Mouse (Mus musculus): ENCODE measurements around the gene Smpd1. TPM values are rescaled to one million over a fixed set of nuclear protein-coding genes. Genes with fewer than 3 reads are reported as not detected.

Gene Smpd1
- total and polyA plus RNA-seq, 3 experiments = 12.0 to 19.2 (median 14.5) TPM

DNA sequence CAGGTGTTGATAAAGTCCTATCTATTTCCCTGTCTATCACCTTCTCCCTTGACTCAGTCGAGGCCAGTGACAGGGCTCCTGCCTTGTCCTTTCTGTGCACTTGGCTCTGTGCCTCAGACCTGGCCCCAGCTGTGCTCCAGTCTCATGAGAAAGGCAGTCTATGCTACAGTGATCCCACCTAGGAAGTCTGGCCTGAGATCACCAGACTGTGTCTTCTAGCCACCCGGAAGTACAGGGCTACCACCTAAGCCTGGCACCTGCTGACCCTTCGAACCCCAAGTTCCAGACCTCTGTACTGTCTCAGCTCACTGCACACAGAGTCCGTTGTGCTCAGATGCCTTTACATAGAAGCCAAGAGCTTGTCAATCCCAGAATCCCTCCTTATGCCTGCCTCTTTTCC lies 26.1 kb upstream of the Smpd1 start:
- ATAC-seq (ENCODE audit: extremely low read depth, insufficient number of reproducible peaks, low FRiP score, poor library complexity, severe bottlenecking) = no peak

DNA sequence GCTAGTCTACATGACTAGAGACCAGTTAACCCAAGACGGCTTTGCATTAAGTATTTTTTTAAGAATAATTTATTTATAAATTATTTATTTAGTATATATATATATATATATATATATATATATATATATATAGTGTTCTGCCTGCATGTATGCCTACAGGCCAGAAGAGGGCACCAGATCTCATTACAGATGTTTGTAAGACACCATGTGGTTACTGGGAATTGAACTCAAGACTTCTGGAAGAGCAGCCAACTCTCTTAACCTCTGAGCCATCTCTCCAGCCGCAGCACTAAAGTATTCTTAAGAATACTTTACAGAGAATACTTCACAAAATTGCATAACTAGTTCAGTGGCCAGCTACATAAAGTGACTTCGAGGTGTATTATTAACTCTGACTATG lies 20.0 kb upstream of the Smpd1 start:
- no peaks in the 10 kb centered on the region for H3K9me3 ChIP-seq (replicated peaks)
- no peaks in the 10 kb centered on the region for H3K27me3 ChIP-seq (ENCODE audit: insufficient read depth, low read length)
- no peaks in the 10 kb centered on the region for H3K4me1 ChIP-seq (ENCODE audit: insufficient read depth, low read depth, low read length)
- H3K4me3 ChIP-seq (ENCODE audit: low read depth, low read length) = no peak overlapping the region
- DNase-seq (ENCODE audit: low spot score) = no peak
- TF ChIP-seq CTCF (IDR thresholded peaks at IDR 0.05; ENCODE audit: low read depth, low read length) = no peak
- TF ChIP-seq TAL1 (conservative IDR thresholded peaks at IDR 0.05; ENCODE audit: low read depth, low read length) = no peak
- TF ChIP-seq GATA2 (IDR thresholded peaks at IDR 0.05; ENCODE audit: borderline replicate concordance, low read depth, low read length) = no peak
- ATAC-seq (ENCODE audit: extremely low read depth, insufficient number of reproducible peaks, low FRiP score, poor library complexity, severe bottlenecking) = no peak
- H3K36me3 ChIP-seq (replicated peaks) = no peaks in the 10 kb centered on the region

More for the DNA sequence above, 26.1 kb upstream of the Smpd1 start:
- TF ChIP-seq GATA1 (IDR thresholded peaks at IDR 0.05; ENCODE audit: borderline replicate concordance, low read length) (no peak), POLR2AphosphoS5 (IDR thresholded peaks at IDR 0.05; ENCODE audit: insufficient replicate concordance, low read depth, low read length) (no peak), TAL1 (conservative IDR thresholded peaks at IDR 0.05; ENCODE audit: low read depth, low read length) (no peak), CTCF (IDR thresholded peaks at IDR 0.05; ENCODE audit: low read depth, low read length) (no peak), GATA2 (IDR thresholded peaks at IDR 0.05; ENCODE audit: borderline replicate concordance, low read depth, low read length) (no peak)
- H3K9me3 ChIP-seq (replicated peaks) = no peaks in the 10 kb centered on the region
- no peaks in the 10 kb centered on the region for H3K4me1 ChIP-seq (ENCODE audit: insufficient read depth, low read depth, low read length)
- H3K4me3 ChIP-seq (ENCODE audit: low read depth, low read length) = no peak overlapping the region
- H3K27me3 ChIP-seq (ENCODE audit: insufficient read depth, low read length) = no peaks in the 10 kb centered on the region
- no peak for DNase-seq (ENCODE audit: low spot score)
- no peaks in the 10 kb centered on the region for H3K36me3 ChIP-seq (replicated peaks)

DNA sequence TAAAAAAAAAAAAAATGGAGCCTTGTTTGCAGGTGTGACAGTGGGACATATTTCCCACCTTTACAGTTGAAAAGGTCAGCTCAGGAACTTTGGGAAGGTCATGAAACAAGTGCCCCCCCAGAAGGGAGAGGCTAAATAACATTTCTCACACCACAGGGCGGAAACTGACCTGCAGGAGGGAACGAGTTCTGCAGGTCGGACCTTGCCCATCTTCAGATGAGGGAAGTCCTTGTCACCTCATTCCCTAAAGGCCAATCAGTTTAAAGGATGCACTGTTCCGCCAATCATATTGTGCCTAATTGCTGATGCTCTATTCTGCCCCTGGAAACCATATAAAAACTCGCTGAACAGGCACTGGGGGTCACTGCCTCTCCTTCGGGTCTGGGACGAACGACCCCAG lies 8.2 kb upstream of the Smpd1 start:
- no peak for DNase-seq (ENCODE audit: low spot score)
- Histone ChIP-seq H3K4me1 (ENCODE audit: insufficient read depth, low read depth, low read length) (no peaks in the 10 kb centered on the region), H3K9me3 (replicated peaks) (no peaks in the 10 kb centered on the region), H3K27me3 (ENCODE audit: insufficient read depth, low read length) (peaks cover 16% of the 10 kb centered on the region), H3K4me3 (ENCODE audit: low read depth, low read length) (no peak overlapping the region), H3K36me3 (replicated peaks) (no peaks in the 10 kb centered on the region)
- ATAC-seq (ENCODE audit: extremely low read depth, insufficient number of reproducible peaks, low FRiP score, poor library complexity, severe bottlenecking) = no peak
- TF ChIP-seq GATA2 (IDR thresholded peaks at IDR 0.05; ENCODE audit: borderline replicate concordance, low read depth, low read length) (no peak), POLR2AphosphoS5 (IDR thresholded peaks at IDR 0.05; ENCODE audit: insufficient replicate concordance, low read depth, low read length) (no peak), TAL1 (conservative IDR thresholded peaks at IDR 0.05; ENCODE audit: low read depth, low read length) (no peak), GATA1 (IDR thresholded peaks at IDR 0.05; ENCODE audit: borderline replicate concordance, low read length) (no peak), CTCF (IDR thresholded peaks at IDR 0.05; ENCODE audit: low read depth, low read length) (no peak)

DNA sequence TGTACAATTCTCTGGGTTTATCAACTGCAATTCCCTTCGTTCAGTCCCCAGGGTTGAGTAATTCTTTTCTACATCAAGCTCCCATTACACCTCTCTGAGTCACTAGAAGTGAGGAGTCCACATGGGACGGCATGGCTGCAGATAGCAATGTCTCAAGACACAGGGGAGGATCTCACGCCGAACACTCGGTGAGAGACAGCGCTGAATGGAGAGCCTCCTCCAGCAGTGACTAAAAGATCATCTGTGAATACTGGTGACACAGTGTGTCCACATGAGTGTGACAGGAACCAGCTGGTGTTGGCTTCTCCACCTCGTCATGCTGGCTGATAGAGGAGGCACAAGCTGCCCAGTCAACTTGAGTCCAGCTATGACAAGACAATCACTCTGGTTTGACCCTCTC lies 6.2 kb upstream of the Smpd1 start:
- Histone ChIP-seq H3K4me1 (ENCODE audit: insufficient read depth, low read depth, low read length) (no peaks in the 10 kb centered on the region; the same call in 1 of the 2 replicates), H3K36me3 (replicated peaks) (no peaks in the 10 kb centered on the region), H3K4me3 (ENCODE audit: low read depth, low read length) (no peak overlapping the region), H3K27me3 (ENCODE audit: insufficient read depth, low read length) (peaks cover 16% of the 10 kb centered on the region), H3K9me3 (replicated peaks) (no peaks in the 10 kb centered on the region)
- no peak for DNase-seq (ENCODE audit: low spot score)
- TF ChIP-seq CTCF (IDR thresholded peaks at IDR 0.05; ENCODE audit: low read depth, low read length) (no peak), GATA2 (IDR thresholded peaks at IDR 0.05; ENCODE audit: borderline replicate concordance, low read depth, low read length) (no peak), TAL1 (conservative IDR thresholded peaks at IDR 0.05; ENCODE audit: low read depth, low read length) (no peak)
- no peak for ATAC-seq (ENCODE audit: extremely low read depth, insufficient number of reproducible peaks, low FRiP score, poor library complexity, severe bottlenecking)

DNA sequence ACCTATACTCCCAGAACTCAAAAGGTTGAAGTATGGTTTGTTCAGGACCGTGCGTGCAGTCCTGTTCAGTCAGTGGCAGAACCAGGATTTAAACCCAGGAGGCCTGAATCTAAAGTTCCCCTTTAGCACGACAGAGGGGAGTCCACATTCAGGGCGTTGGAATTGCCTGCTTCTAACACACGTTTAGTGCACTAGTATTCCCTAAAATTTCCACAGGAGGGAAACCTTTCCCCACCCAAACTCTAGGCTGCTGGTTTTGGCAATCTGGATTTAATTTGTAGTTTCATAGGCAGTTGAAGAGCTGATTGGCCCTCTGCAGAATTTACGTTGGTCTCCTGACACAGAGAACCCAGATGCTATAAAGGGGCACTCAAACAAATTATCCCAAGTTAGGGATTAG lies 5.1 kb upstream of the Smpd1 start:
- TF ChIP-seq GATA1 (IDR thresholded peaks at IDR 0.05; ENCODE audit: borderline replicate concordance, low read length) = no peak
- no peak for TF ChIP-seq CTCF (IDR thresholded peaks at IDR 0.05; ENCODE audit: low read depth, low read length)
- Histone ChIP-seq H3K27me3 (ENCODE audit: insufficient read depth, low read length) (peaks cover 16% of the 10 kb centered on the region), H3K36me3 (replicated peaks) (no peaks in the 10 kb centered on the region), H3K4me3 (ENCODE audit: low read depth, low read length) (no peak overlapping the region), H3K4me1 (ENCODE audit: insufficient read depth, low read depth, low read length) (peaks cover 4% of the 10 kb centered on the region), H3K9me3 (replicated peaks) (no peaks in the 10 kb centered on the region)
- ATAC-seq (ENCODE audit: extremely low read depth, insufficient number of reproducible peaks, low FRiP score, poor library complexity, severe bottlenecking) = no peak
- DNase-seq (ENCODE audit: low spot score) = no peak

DNA sequence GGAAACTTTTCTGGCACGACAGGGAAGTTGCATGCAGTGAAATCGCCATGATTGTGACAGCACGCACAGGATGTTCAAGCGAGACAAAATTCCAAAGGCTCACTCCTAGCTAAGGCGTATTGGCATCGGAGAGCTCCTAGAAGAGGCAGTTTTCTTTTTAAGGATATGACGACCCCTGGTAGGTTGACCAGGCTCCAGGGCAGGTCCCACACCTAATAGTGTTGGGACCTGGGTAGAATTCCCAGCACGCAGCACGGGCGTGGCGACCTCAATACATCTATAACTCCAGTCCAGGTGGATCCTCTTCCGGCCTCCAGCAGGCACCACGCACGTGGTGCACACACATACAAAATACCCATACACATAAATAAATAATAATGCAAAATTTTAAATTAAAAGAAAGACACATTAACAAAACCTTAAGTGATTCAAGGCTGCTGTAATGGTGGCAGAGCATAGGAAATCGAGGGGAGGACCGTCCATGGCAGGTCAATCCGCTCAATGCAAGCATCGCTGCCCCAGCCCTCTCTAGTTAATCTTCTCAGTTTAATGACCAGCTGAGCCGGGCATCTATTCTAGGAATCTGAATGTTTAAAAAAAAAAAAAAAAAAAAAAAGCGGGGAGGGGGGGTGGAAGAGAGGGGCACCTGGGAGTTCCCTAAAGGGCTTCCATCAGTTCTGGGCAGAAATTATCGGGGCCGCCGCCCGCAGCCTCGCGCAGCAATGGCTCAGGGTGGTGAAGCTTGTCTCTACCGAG lies 526 bp upstream of the Smpd1 start:
- DNase-seq (ENCODE audit: low spot score) (no peak), ATAC-seq (ENCODE audit: extremely low read depth, insufficient number of reproducible peaks, low FRiP score, poor library complexity, severe bottlenecking) (no peak)
- no peaks in the 10 kb centered on the region for H3K9me3 ChIP-seq (replicated peaks)
- H3K27me3 ChIP-seq (ENCODE audit: insufficient read depth, low read length) = 0 out of 2 replicates have a peak, but pooled peaks cover 6% of the 10 kb centered on the region
- TF ChIP-seq POLR2AphosphoS5 (IDR thresholded peaks at IDR 0.05; ENCODE audit: insufficient replicate concordance, low read depth, low read length) (no peak), CTCF (IDR thresholded peaks at IDR 0.05; ENCODE audit: low read depth, low read length) (no peak), GATA2 (IDR thresholded peaks at IDR 0.05; ENCODE audit: borderline replicate concordance, low read depth, low read length) (no peak), GATA1 (IDR thresholded peaks at IDR 0.05; ENCODE audit: borderline replicate concordance, low read length) (no peak), TAL1 (conservative IDR thresholded peaks at IDR 0.05; ENCODE audit: low read depth, low read length) (no peak)
- peaks cover 21% of the 10 kb centered on the region for H3K4me1 ChIP-seq (ENCODE audit: insufficient read depth, low read depth, low read length)
- H3K4me3 ChIP-seq (ENCODE audit: low read depth, low read length) = peak overlapping the region; percentile 77
- H3K36me3 ChIP-seq (replicated peaks) = peaks cover 36% of the 10 kb centered on the region
